ENCODE assay signal across 24 mouse cellular contexts in the genomic region with DNA sequence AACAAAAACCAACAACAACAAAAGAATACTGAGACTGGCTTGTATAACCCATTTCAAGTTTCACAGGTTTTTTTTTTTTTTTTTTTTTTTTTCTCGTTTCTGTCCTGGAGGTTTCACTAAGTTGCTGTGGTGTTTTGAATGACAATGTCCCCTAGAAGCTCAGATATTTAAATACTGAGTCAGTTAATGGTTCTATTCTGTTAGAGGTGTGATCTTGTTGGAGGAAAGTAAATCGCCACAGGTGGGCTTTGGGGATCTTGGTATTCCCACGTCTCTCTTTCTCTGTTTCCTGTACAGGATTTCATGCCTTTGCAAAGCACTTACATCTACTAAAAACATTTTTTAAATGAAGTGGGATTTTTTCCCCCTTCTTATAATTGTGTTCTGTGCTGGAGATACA.
"Had no signal": no experiment of that assay in that cellular context is flagged by ENCODE, and none has a peak within 500 bp of the region (broad histone marks: within the 10 kb centered on the region; RNA-seq: fewer than 3 reads in every experiment).

No protein-coding gene starts in this region.

- H3K4me2 ChIP-seq: heart, embryonic 11.5 days; heart, embryonic 13.5 days; heart, embryonic 15.5 days; hindbrain, embryonic 14.5 days; intestine, embryonic 15.5 days; limb, embryonic 13.5 days; limb, embryonic 15.5 days; liver, embryonic 12.5 days had no signal

- H3K4me3 ChIP-seq: heart, adult 2 months; heart, embryonic 13.5 days; heart, embryonic 15.5 days; intestine, embryonic 15.5 days; limb, embryonic 13.5 days; limb, embryonic 15.5 days; liver, embryonic 12.5 days had no signal

- H3K27ac ChIP-seq: heart, adult 2 months; heart, embryonic 13.5 days; heart, embryonic 15.5 days; hindbrain, embryonic 14.5 days; intestine, embryonic 15.5 days; limb, embryonic 13.5 days; limb, embryonic 15.5 days; liver, embryonic 12.5 days; liver, embryonic 14.5 days had no signal

- H3K27me3 ChIP-seq: heart, embryonic 13.5 days; heart, embryonic 15.5 days; intestine, embryonic 15.5 days; limb, embryonic 15.5 days; liver, embryonic 12.5 days had no signal

- H3K36me3 ChIP-seq: heart, embryonic 13.5 days; heart, embryonic 15.5 days; intestine, embryonic 15.5 days; limb, embryonic 13.5 days; limb, embryonic 15.5 days; liver, embryonic 12.5 days had no signal

- ATAC-seq: hindbrain, embryonic 16.5 days; inflammation-experienced regulatory T-cells, adult 6 months; intestine, embryonic 15.5 days; liver, embryonic 12.5 days had no signal

- DNase-seq: gastrocnemius, postnatal 14 days; gastrocnemius, postnatal 36 days; heart, adult 11 months; heart, adult 2 months; heart, postnatal 14 days; heart, postnatal 36 days; kidney, adult 18-20 months; kidney, adult 8-10 months; kidney, postnatal 10 days; kidney, postnatal 25 days; layer of hippocampus, adult 9-11 months; layer of hippocampus, postnatal 36 days; left cerebral cortex, postnatal 4 days had no signal

- H3K9ac ChIP-seq: heart, embryonic 13.5 days; heart, embryonic 15.5 days; hindbrain, embryonic 14.5 days; intestine, embryonic 15.5 days; limb, embryonic 13.5 days; limb, embryonic 15.5 days; liver, embryonic 12.5 days; liver, embryonic 14.5 days had no signal

- H3K4me1 ChIP-seq: heart, embryonic 13.5 days; heart, embryonic 15.5 days; intestine, embryonic 15.5 days; limb, embryonic 13.5 days; limb, embryonic 15.5 days; liver, embryonic 12.5 days had no signal

- H3K9me3 ChIP-seq: heart, embryonic 13.5 days; heart, embryonic 15.5 days; intestine, embryonic 15.5 days; limb, embryonic 13.5 days; limb, embryonic 15.5 days; liver, embryonic 12.5 days had no signal
